Mouse (Mus musculus) hematopoietic stem cell, adult 5-6 weeks (primary cell): Measurements from ENCODE around the gene Arhgap15. TPM values are rescaled to one million over a fixed set of nuclear protein-coding genes. Genes with fewer than 3 reads are reported as not detected.

Experiments used
- ATAC-seq, 2 experiments: fragments of 125-278 bp in 1 of 2; replicated peaks in 1 of 2; 2 replicates each; pipeline ENCODE4 v1.8.0; 2016 to 2017; ENCODE audit warnings: inconsistent platforms in 2 of 2, mild to moderate bottlenecking in 2 of 2, moderate number of reproducible peaks in 2 of 2, low read depth in 1 of 2, moderate TSS enrichment in 1 of 2; ENCODE audit not compliant: low FRiP score in 2 of 2, poor library complexity in 2 of 2, severe bottlenecking in 2 of 2, insufficient read depth in 1 of 2, low TSS enrichment in 1 of 2
- total RNA-seq: library from RNA; stranded (forward); fragments of 172-1452, 232-1000 nt; gene quantifications from 2 replicates; pipeline ENCODE4 v1.2.3, GENCODE M21; 2017

The Arhgap15 gene
- total RNA-seq, 1 experiment from 2014 or later: 148 TPM

DNA sequence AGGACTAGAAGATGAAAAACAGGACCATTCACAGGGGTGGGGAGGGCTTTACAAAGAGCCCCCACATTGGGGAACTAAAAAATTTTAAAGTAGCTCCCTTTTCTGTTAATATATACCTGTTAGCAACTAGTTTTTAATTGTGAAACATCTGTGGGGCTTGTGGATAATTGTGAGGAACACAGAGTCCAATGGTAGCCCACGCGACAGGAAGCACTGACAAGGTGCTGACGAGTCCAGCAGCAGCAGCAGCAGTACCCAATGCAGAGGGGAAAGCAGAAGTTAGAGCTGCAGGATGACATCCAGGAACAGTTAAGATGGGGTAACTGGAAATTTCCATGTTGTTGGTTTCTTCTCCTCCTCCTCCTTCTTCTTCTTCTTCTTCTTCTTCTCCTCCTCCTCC, 585.4 kb downstream of the Arhgap15 start:
- peak; percentile 97 to 100 for ATAC-seq

DNA sequence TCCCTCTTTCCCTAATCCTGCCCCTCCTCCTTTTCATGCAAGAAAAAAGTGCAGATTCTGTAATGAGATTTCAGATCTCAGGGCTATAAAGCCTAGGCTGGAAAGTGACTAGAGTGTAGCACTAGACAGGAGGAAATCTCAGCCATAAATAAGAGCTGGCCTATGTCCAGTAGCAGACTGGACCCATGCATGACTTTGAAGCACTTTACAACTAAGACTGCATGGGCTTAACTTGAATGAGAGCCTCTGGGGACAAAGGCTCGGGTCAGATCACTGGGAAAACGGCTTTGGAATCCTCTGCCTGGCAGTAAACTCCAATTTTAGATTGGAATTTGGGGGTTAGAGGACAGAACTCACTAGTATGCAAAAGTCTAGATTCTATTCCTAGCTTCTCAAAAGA, 585.9 kb downstream of the Arhgap15 start:
- ATAC-seq: no peak

DNA sequence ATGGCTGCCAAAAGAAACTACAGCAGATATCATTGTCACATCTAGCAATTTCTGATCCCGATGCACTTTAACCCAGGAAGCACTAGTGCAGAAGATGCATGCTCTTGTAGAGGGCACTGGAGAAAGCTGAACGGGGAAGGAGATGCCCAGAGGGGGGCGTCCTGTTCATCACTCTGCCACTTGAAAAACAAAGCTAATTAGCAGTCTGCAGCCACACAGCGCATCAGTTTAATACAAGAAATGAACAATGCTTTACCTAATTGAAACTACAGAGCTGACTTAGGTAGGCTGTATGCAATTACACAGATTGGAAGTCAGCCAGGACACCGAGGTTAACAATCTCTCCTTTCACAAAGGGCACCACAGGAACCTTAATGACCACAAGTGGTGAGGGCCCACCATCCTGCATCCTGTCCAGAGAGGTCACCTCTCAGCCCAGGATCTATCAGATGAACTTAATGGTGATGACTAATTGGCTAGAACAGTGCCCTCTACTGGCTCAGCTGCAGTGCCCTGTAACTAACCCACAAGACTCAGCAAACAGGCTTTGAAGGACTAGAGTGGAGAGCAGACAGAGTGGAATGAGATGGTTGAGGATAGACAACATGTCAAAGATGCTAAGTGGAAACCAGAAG, 588.2 kb downstream of the Arhgap15 start:
- peak; percentile 29 to 34; a peak in 3 of 4 replicates for ATAC-seq

DNA sequence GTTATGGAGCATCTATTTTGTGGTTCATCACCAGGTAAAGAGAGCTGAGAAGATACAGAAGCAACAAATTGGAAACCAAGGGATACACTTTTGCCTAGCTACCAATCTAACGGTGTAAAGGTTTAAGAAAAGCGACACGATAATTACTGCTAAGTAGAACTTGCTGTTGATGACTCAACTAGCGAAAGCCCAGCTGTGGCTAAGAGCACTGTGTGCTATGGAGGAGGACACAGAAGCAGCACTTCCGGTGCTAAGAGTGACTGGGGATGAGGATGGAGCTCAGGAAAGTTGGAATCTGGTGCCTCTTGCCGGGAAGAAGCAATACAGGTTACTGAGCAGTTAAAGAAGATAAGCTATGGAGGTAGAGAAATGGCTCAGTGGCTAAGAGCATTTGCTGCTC, 589.8 kb downstream of the Arhgap15 start:
- no peak for ATAC-seq

DNA sequence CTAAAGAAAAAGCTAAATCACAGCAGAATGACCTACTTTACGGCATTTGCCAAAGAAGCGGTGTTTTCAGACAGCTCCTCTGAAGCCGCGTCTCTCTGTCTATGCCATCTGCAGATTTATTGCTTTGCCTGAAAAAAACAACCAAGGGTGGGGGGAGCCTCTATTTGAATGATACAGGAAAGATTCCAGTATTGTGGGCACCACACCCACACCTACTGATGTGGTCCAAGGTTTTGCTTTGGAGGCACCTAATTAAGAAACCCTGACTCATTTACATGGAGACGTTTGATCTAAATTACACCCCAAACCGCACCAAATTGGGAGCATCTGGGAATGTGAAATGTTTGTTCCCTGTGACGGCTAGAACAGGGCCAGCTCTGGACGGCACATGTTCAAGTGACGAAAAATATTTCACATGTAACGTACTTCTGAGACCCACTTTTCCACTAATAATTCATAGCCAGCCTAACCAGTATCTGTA, 592.5 kb downstream of the Arhgap15 start:
- ATAC-seq: no peak

DNA sequence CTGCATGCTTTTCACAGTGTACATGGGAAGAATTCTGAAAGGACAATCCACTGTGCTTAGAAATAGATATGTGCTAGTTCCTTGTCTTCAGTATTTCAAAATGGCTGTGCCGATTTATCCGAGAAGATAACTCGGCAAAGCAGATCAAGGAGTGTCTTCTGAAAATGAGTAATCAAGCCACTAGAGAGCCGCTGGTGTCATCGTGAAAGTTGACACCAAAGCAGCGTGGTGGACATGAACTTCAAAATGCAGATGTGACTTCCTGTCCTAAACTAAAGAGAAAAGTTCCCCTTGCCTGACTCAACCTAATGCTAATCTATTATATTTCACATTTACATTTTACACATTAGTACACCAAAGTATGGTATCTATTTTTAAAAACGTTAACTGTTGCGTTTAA, 596.2 kb downstream of the Arhgap15 start:
- no peak for ATAC-seq

DNA sequence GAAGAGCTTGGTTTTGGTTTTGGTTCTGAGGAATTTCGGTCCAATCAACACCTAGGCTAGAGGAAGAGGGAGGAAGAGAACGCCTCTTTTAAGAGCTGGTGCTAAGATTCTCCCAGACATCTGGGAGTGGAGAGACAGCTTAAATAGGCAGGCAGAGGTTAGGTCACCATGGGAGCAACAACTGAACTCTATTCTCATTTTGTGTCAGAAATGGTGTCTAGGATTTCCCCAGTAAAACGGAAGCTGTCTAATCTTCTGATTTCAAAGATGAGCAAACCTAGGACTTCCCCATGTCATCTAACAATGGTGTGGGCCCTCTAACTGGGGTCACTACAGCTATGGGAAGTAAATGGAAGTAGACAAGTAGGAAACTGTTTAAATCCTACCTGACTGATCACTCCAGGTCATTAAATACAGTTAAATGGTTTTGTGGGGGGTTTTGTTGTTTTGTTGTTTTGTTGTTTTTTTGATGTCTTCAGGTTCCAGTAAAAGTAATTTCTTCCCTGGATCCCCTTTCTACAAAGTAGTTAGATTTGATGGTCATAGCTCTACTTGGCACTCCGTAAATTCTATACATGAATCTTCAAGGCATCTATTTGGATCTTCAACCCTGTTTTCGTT, 596.8 kb downstream of the Arhgap15 start:
- no peak for ATAC-seq

DNA sequence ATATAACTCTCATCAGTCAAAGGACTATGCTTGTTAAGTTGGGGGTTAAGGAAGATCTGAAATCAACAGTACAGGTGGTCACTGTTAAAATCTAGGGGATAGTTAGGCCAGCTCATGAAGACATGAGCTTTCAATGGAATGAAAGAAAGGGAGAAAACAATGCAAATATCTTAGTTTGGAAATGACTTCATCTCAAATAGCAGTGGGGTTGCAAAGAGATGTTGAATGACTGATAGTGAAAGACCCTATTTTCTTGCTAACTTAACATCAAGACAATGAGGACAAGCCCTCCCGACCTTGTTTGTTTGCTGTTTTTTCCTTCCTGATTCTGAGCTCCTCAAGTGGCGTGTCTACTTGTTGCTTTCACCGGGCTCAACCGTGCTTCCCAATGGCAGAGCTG, 597.6 kb downstream of the Arhgap15 start:
- ATAC-seq: no peak

DNA sequence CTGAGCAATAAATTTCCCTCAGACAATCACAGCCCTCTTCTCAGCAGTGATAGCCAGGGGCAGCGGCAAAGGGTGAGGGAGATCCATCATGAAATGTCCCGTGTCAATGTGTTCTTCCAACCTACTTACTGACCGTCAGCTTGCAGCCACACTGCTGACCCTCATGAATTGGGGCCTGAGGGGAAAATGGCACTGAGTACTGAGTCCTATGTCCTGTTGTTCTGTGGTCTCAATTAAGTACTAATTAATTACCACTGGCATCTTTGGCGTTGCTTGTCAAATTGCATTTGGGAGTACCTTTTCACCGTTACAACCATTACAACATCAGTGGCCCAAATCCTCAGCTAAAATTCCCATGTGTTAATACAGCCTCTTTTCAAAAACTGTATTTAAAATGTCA, 599.2 kb downstream of the Arhgap15 start:
- no peak for ATAC-seq

DNA sequence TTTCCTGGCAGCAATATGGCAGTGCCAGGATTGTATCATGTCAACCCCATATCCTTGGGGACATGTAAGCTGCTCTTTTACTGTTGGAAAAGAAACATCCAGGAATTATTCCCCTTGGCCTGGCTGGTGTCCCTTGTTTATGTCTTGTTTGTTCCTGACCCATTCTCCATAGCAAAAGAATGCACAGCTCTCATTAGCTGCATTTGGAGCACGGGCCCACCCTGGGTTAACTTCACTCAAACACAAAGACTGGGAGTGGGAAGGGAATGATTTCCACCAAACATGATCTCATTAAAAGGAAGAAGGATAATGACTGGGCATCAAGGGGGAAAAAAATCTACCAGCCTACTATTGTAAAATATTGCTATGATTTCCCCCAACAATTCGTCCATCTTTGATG, 600.5 kb downstream of the Arhgap15 start:
- ATAC-seq: no peak

DNA sequence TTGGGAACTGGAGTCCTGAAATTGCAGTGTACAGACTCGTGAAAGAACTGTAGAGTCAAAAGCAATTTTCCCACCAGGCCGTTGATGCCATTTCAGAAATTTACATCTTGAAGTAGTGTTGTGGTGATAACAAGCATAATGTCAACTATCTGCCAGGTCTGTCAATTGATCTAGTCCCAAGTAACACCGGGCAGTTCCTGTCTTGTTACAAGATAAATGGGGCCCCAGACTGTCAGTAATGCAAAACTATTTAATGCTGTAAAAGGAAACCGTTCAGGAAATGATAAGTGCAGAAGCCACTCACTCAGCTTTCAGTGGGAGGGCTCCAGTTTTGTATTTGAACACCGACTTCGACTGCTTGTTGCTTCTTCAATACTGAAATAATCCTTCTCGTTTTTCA, 604.3 kb downstream of the Arhgap15 start:
- no peak for ATAC-seq

DNA sequence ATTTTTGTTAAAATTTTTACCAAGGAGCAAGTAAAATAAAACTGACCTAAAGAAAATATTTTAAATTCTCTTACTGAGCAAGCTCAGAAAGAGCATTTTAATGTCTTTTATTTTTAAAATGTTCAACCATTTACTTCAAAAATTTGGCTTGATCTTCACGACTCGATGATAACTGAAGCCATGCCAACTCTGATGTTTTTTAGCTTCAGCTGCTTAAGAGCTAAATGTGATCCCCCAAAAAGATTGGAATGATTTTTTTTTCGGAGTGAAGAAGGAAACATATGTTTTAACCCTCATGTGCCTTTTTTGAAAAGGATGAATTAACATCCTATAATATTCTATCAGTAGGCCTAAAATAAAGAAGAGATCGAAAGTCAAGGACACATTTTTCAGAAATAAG, 605.0 kb downstream of the Arhgap15 start:
- ATAC-seq: no peak

DNA sequence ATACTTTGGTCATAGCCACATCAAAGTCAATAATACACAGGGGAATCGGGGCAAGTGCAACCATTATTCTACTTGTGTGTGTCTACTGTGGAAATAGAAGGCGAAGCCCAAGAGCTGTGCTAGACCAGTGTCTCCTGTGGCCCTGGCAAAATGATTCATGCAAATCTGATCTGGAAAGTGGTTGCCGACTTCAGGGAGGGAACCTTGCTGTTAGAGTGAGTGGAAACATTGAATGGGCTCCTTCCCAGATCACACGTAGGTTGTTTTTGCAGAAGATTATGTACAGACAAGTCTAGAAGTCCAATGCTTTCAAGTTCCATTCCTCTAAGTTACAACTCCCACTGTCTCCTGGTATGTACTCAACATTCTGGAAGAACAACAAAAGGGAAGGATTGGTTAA, 606.2 kb downstream of the Arhgap15 start:
- ATAC-seq: no peak

DNA sequence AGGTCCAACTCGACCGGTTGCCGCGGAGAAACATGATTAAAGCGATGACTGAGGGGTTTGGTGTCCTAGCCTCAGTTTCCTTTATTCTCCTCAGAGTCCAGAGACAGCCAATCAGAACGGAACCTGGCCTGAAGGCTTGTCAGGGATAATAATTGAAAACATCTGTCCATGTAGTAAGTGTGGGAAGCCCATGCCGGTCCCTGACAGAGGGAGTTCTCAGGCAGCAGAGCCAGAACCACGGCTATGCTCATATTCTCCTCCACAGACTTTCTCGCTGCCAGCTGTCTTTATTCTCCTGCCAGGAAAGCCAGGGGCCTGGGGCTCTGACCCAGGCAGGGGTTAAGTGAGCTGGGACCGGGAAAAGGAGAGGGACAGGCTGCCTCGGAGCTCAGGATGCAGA, 606.7 kb downstream of the Arhgap15 start:
- ATAC-seq: no peak

DNA sequence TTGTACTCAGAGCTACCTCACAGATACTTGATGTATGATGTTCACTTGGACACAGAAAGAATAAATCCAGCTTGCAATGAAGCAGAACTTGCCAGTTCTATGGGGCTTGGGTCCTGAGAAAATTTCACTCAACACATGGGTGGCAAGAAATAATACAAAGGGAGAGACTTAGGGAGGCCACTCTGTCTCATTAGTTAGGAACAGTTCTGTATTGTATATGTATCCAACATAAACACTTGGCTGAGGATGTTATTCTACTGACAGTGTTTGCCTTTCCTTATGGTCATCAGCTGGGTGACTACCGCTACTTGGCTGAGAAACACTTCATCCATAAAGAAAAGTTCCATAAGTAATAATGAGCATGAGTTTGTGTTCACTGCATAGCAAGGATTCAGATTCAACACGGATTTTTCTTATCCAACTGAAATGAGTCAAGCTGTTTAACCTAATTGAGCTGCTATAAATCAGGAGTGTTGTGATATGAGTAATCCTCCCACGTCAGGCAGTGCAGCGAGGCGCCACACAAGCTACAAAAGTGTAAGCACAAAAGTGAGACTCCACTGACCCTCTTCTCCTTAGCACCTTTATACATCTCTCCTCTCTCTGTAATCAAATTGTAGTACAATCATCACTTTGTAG, 607.7 kb downstream of the Arhgap15 start:
- no peak for ATAC-seq

DNA sequence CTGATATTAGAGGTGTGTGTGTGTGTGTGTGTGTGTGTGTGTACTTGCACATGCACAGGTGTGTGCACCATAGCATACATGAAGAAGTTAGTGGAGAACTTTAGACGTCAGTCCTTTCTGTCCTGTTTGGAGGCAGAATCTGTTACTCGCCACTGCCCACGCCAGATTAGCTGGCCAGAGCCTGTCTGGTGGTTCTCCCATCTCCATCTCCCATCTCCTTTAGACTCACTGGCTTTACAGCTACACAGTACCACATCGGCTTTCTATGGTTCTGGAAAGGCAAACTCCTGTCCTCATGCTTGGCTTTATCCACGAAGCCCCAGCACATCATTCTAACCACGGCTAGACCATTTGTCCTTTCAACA, 608.2 kb downstream of the Arhgap15 start:
- no peak for ATAC-seq

DNA sequence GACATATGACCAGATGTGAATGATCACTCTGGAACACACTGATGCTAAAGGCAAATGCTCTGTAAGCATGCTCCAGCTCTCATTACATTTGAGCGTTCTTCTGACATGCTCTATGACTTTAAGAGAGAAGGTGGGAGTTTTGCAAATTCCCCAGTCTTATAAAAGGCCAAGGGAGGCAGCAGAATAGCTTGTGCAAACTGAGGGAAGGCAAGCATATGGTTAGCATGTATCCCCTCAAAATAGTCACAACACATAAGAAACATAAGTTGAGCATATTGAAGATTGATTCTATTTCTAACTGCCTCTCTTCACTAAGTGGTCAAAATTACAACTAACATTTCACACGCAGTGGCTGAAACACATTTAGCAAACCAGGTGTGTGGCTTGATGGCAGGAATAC, 631.6 kb downstream of the Arhgap15 start:
- no peak for ATAC-seq

DNA sequence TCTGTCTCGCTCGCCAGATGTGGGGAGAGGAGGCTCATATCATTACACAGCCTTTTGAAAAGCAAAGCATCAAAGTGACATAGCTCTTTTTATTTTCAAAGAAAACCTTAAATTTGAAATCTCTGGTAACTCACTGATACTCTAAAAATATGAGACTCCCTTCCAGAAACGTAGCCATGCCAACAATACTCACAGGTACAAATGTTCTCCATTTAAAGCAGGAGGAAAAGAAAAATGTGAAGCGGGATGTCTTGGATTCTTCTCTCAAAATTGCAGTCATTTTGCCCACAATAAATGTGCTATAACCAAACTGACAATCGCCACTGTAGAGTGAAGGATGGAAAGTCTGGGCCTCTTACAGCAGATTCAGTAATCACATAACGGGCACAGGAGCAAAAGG, 635.9 kb downstream of the Arhgap15 start:
- ATAC-seq: no peak

DNA sequence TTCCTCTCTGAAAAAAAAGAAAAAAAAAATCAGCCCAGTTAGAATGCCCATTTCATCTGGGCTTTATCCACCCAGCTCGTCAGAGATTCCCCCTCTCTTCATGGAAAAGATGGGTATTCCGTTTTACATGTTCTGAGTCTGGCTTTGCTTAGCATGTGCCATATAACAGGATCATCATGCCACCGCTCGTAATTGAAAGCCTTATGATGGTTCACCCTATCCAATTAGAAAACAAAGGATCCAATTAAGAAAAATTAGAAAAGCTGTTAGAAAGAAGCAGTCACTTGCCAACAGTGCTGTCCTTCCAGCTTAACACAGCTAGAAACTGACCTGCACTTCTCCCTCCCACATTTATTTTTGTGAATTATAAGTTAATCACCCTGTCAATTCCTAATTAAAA, 640.9 kb downstream of the Arhgap15 start:
- ATAC-seq: no peak
